Mouse (Mus musculus) small intestine, adult 2 months (tissue): ENCODE results near the gene Atp6v1b1.

Experiments
- CTCF ChIP-seq: fragments of 200-500 bp; IDR thresholded peaks from 2 replicates; pipeline ENCODE4 v1.5.1; 2012; ENCODE audit warnings: low read depth, mild to moderate bottlenecking, control low read depth, inconsistent platforms, low read length, moderate library complexity, mixed read lengths; ENCODE audit not compliant: insufficient replicate concordance, insufficient read length; ENCODE audit errors: extremely low read depth
- POLR2A ChIP-seq: fragments of 200-500 bp; IDR thresholded peaks from 2 replicates; pipeline ENCODE4 v1.6.1; 2012; ENCODE audit warnings: low read depth, mild to moderate bottlenecking, control low read depth, inconsistent platforms, low read length, moderate library complexity

- no peak for TF ChIP-seq POLR2A
- TF ChIP-seq CTCF: no peak
These were observed 48.6 kb downstream of the Atp6v1b1 start for GRCm38 (mm10) chr6:83791251-83791890.
